Mouse (Mus musculus) MEL (cell line): ENCODE measurements around the gene Gstcd. TPM values are rescaled to one million over a fixed set of nuclear protein-coding genes. Genes with fewer than 3 reads are reported as not detected.

Experiments used
- DNase-seq: peaks from one replicate; pipeline ENCODE4 v3.0.0; 2011; ENCODE audit warnings: low read depth, low spot score
- H3K27ac ChIP-seq: 2 replicates; pipeline ENCODE4 v1.5.1; 2012; ENCODE audit warnings: low read depth, mild to moderate bottlenecking, control low read depth, low read length, moderate library complexity; ENCODE audit not compliant: control insufficient read depth
- H3K27me3 ChIP-seq, 2 experiments: fragments of 150-350 bp in 1 of 2; sonication (generic) in 1 of 2; 2 replicates each; pipeline ENCODE4 v1.6.1; 2012; ENCODE audit warnings: low read length in 2 of 2, mild to moderate bottlenecking in 2 of 2, improper control_type of control experiment in 1 of 2, moderate library complexity in 1 of 2; ENCODE audit not compliant: insufficient read depth in 2 of 2, control insufficient read depth in 1 of 2
- H3K36me3 ChIP-seq, 2 experiments: 2 replicates each; pipeline ENCODE4 v1.6.1; 2012 to 2014; ENCODE audit warnings: low read length in 2 of 2, improper control_type of control experiment in 1 of 2, inconsistent platforms in 1 of 2, mild to moderate bottlenecking in 1 of 2; ENCODE audit not compliant: insufficient read depth in 2 of 2, control insufficient read depth in 1 of 2
- H3K4me1 ChIP-seq, 2 experiments: fragments of 150-350 bp in 1 of 2; sonication (generic) in 1 of 2; 2 replicates each; pipeline ENCODE4 v1.6.1; 2012; ENCODE audit warnings: low read length in 2 of 2, improper control_type of control experiment in 1 of 2, mild to moderate bottlenecking in 1 of 2; ENCODE audit not compliant: insufficient read depth in 2 of 2, control insufficient read depth in 1 of 2
- H3K4me3 ChIP-seq, 2 experiments: fragments of 150-350 bp in 1 of 2; sonication (generic) in 1 of 2; 2 replicates each; pipeline ENCODE4 v1.5.1; 2012; ENCODE audit warnings: low read depth in 2 of 2, low read length in 2 of 2, mild to moderate bottlenecking in 2 of 2, moderate library complexity in 2 of 2, control low read depth in 1 of 2, improper control_type of control experiment in 1 of 2; ENCODE audit not compliant: control insufficient read depth in 1 of 2, insufficient read depth in 1 of 2
- H3K79me2 ChIP-seq: 2 replicates; pipeline ENCODE4 v1.6.1; 2012; ENCODE audit warnings: mild to moderate bottlenecking, low read length, moderate library complexity; ENCODE audit not compliant: control insufficient read depth, poor library complexity, insufficient read depth
- H3K9ac ChIP-seq: 2 replicates; pipeline ENCODE4 v1.6.1; 2012; ENCODE audit warnings: low read depth, mild to moderate bottlenecking, control low read depth, low read length, moderate library complexity; ENCODE audit not compliant: control insufficient read depth, poor library complexity, severe bottlenecking
- H3K9me3 ChIP-seq: fragments of 150-350 bp; sonication (generic); replicated peaks from 2 replicates; pipeline ENCODE4 v1.6.1; 2012; ENCODE audit warnings: mild to moderate bottlenecking, low read length, improper control_type of control experiment, moderate library complexity; ENCODE audit not compliant: insufficient read depth
- CHD1 ChIP-seq: IDR thresholded peaks from 2 replicates; pipeline ENCODE4 v1.6.1; 2012; ENCODE audit warnings: low read depth, mild to moderate bottlenecking, inconsistent platforms, low read length, improper control_type of control experiment
- CTCF ChIP-seq, 3 experiments: IDR thresholded peaks in 2 of 3; conservative IDR thresholded peaks in 1 of 3; 2 replicates each; pipeline ENCODE4 v1.5.1; 2011 to 2012; ENCODE audit warnings: low read length in 3 of 3, low read depth in 2 of 3, mild to moderate bottlenecking in 2 of 3, improper control_type of control experiment in 1 of 3, inconsistent platforms in 1 of 3, mixed read lengths in 1 of 3, moderate library complexity in 1 of 3; ENCODE audit not compliant: control insufficient read depth in 1 of 3, insufficient read depth in 1 of 3, poor library complexity in 1 of 3, severe bottlenecking in 1 of 3
- E2F4 ChIP-seq: IDR thresholded peaks from 2 replicates; pipeline ENCODE4 v1.6.1; 2011; ENCODE audit warnings: low read depth, low read length, improper control_type of control experiment, borderline replicate concordance
- EP300 ChIP-seq, 2 experiments: IDR thresholded peaks; 2 replicates each; pipeline ENCODE4 v1.6.1; 2011; ENCODE audit warnings: improper control_type of control experiment in 2 of 2, low read length in 2 of 2, low read depth in 1 of 2, mild to moderate bottlenecking in 1 of 2
- GABPA ChIP-seq: IDR thresholded peaks from 2 replicates; pipeline ENCODE4 v1.6.1; 2012; ENCODE audit warnings: low read depth, mild to moderate bottlenecking, inconsistent platforms, low read length, improper control_type of control experiment, moderate library complexity
- MAFK ChIP-seq: IDR thresholded peaks from 2 replicates; pipeline ENCODE4 v1.6.1; 2011; ENCODE audit warnings: low read depth, mild to moderate bottlenecking, low read length, improper control_type of control experiment, borderline replicate concordance
- MAX ChIP-seq: IDR thresholded peaks from 2 replicates; pipeline ENCODE4 v1.6.1; 2011; ENCODE audit warnings: low read length, improper control_type of control experiment
- MXI1 ChIP-seq: IDR thresholded peaks from 2 replicates; pipeline ENCODE4 v1.6.1; 2011; ENCODE audit warnings: mild to moderate bottlenecking, low read depth, low read length, improper control_type of control experiment
- MYB ChIP-seq: IDR thresholded peaks from 2 replicates; pipeline ENCODE4 v1.6.1; 2011; ENCODE audit warnings: mild to moderate bottlenecking, low read depth, low read length, improper control_type of control experiment
- MYC ChIP-seq: IDR thresholded peaks from 2 replicates; pipeline ENCODE4 v1.6.1; 2011; ENCODE audit warnings: low read depth, mild to moderate bottlenecking, low read length, improper control_type of control experiment, moderate library complexity
- NRF1 ChIP-seq: IDR thresholded peaks from 2 replicates; pipeline ENCODE4 v1.6.1; 2014; ENCODE audit warnings: low read depth, mild to moderate bottlenecking, inconsistent platforms, low read length, improper control_type of control experiment, moderate library complexity; ENCODE audit not compliant: poor library complexity, insufficient read depth, severe bottlenecking
- POLR2A ChIP-seq, 2 experiments: IDR thresholded peaks; 2 replicates each; pipeline ENCODE4 v1.6.1; 2011 to 2012; ENCODE audit warnings: low read length in 2 of 2, mild to moderate bottlenecking in 2 of 2, control low read depth in 1 of 2, improper control_type of control experiment in 1 of 2, low read depth in 1 of 2, moderate library complexity in 1 of 2; ENCODE audit not compliant: control insufficient read depth in 1 of 2, insufficient read depth in 1 of 2, poor library complexity in 1 of 2
- RAD21 ChIP-seq: IDR thresholded peaks from 2 replicates; pipeline ENCODE4 v1.6.1; 2011; ENCODE audit warnings: mild to moderate bottlenecking, low read depth, low read length, improper control_type of control experiment
- SIN3A ChIP-seq: IDR thresholded peaks from 2 replicates; pipeline ENCODE4 v1.6.1; 2012; ENCODE audit warnings: low read length, improper control_type of control experiment, inconsistent platforms
- SMC3 ChIP-seq: IDR thresholded peaks from 2 replicates; pipeline ENCODE4 v1.6.1; 2011; ENCODE audit warnings: low read depth, low read length, improper control_type of control experiment
- USF1 ChIP-seq: IDR thresholded peaks from 2 replicates; pipeline ENCODE4 v1.6.1; 2014; ENCODE audit warnings: low read depth, mild to moderate bottlenecking, inconsistent platforms, low read length, improper control_type of control experiment, moderate library complexity
- ZNF384 ChIP-seq: IDR thresholded peaks from 2 replicates; pipeline ENCODE4 v1.6.1; 2012; ENCODE audit warnings: low read depth, mild to moderate bottlenecking, inconsistent platforms, low read length, improper control_type of control experiment
- polyA plus RNA-seq, 2 experiments: library from polyadenylated mRNA; stranded (reverse) in 1 of 2; unstranded in 1 of 2; fragments of >175 nt in 1 of 2; fragments of >200 nt in 1 of 2; gene quantifications; 2 replicates each; pipeline versions ENCODE4 v1.2.1 to v1.2.4; 2012; ENCODE audit warnings: low replicate concordance in 2 of 2, low read depth in 1 of 2; ENCODE audit not compliant: insufficient read length in 2 of 2, insufficient read depth in 1 of 2, missing spikeins in 1 of 2
- total RNA-seq: library from RNA; depleted of rRNA; stranded (reverse); fragments of 300-350 nt; gene quantifications from 2 replicates; pipeline ENCODE4 v1.2.3, GENCODE M21; 2012

The Gstcd gene
- total and polyA plus RNA-seq, 3 experiments: 15.5 to 19.2 TPM; not detected in 1

GRCm38 (mm10) chr3:133109844-133110243 is 18.0 kb upstream of the Gstcd start:
- DNase-seq: no peak
- H3K36me3 ChIP-seq: peaks cover 0 to 5% of the 10 kb centered on the region in 2 experiments; a peak in 2 of 4 replicates
- no peaks in the 10 kb centered on the region for H3K9me3 ChIP-seq
- no peaks in the 10 kb centered on the region for H3K4me1 ChIP-seq
- no peak overlapping the region for H3K9ac ChIP-seq
- no peak overlapping the region for H3K4me3 ChIP-seq
- no peak for TF ChIP-seq MYC
- TF ChIP-seq CHD1: no peak
- TF ChIP-seq MYB: no peak
- no peak for TF ChIP-seq CTCF (IDR thresholded peaks at IDR 0.05 in 2 of 3, conservative IDR thresholded peaks at IDR 0.05 in 1 of 3; ENCODE audit: control insufficient read depth in 1 of 3, insufficient read depth in 1 of 3, low read depth in 2 of 3, low read length in 3 of 3, poor library complexity in 1 of 3, severe bottlenecking in 1 of 3)
- no peak for TF ChIP-seq MAFK
- no peak for TF ChIP-seq SIN3A
- no peak for TF ChIP-seq NRF1
- no peak for TF ChIP-seq SMC3
- no peak for TF ChIP-seq MAX
- TF ChIP-seq, all 39 proteins: peak for 0
- Histone ChIP-seq H3K27me3 (no peaks in the 10 kb centered on the region), H3K79me2 (no peaks in the 10 kb centered on the region), H3K27ac (no peak overlapping the region)

DNA sequence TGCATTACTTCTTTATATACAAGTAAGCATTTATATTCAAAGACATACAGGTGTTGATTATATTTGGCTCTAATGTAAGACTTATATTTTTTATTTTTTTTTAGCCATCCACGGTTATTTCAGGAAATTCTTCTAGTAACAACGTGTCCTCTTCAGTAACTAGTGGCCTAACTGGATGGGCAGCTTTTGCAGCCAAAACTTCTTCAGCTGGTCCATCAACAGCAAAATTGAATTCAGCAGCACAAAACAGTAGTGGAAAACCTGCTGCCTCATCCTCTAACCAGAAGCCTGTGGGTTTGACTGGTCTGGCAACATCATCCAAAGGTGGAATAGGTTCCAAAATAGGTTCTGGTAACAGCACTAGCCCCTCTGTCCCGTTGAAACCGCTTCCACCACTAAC is 16.9 kb upstream of the Gstcd start:
- H3K36me3 ChIP-seq: peaks cover 0 to 5% of the 10 kb centered on the region in 2 experiments; a peak in 2 of 4 replicates
- H3K79me2 ChIP-seq: no peaks in the 10 kb centered on the region
- H3K27me3 ChIP-seq: no peaks in the 10 kb centered on the region
- TF ChIP-seq MYB: no peak
- no peak for TF ChIP-seq MXI1
- TF ChIP-seq EP300 (IDR thresholded peaks at IDR 0.05; ENCODE audit: low read depth in 1 of 2, low read length in 2 of 2): no peak
- TF ChIP-seq POLR2A (IDR thresholded peaks at IDR 0.05; ENCODE audit: control insufficient read depth in 1 of 2, insufficient read depth in 1 of 2, low read depth in 1 of 2, low read length in 2 of 2, poor library complexity in 1 of 2): no peak
- TF ChIP-seq MYC: no peak
- TF ChIP-seq ZNF384: no peak
- no peak overlapping the region for H3K27ac ChIP-seq
- no peaks in the 10 kb centered on the region for H3K4me1 ChIP-seq
- no peak overlapping the region for H3K4me3 ChIP-seq
- no peak overlapping the region for H3K9ac ChIP-seq
- no peaks in the 10 kb centered on the region for H3K9me3 ChIP-seq
- DNase-seq: no peak

GRCm38 (mm10) chr3:133104436-133104835 is 12.6 kb upstream of the Gstcd start:
- Histone ChIP-seq H3K36me3 (peaks cover 2 to 18% of the 10 kb centered on the region in 2 experiments; a peak in 3 of 4 replicates), H3K27ac (no peak overlapping the region), H3K4me1 (no peaks in the 10 kb centered on the region), H3K9ac (no peak overlapping the region), H3K9me3 (no peaks in the 10 kb centered on the region), H3K79me2 (no peaks in the 10 kb centered on the region), H3K27me3 (no peaks in the 10 kb centered on the region), H3K4me3 (no peak overlapping the region)
- no peak for DNase-seq
- TF ChIP-seq SIN3A (no peak), GABPA (no peak), SMC3 (no peak), RAD21 (no peak), USF1 (no peak), E2F4 (no peak), ZNF384 (no peak)
